Mouse (Mus musculus): ENCODE measurements around the gene Stard3. TPM values are rescaled to one million over a fixed set of nuclear protein-coding genes. Genes with fewer than 3 reads are reported as not detected.
A peak's percentile ranks its signal among the peaks of the same experiment; 100 is the strongest.

The Stard3 gene
- polyA plus RNA-seq, 1 experiment = 131 TPM

DNA sequence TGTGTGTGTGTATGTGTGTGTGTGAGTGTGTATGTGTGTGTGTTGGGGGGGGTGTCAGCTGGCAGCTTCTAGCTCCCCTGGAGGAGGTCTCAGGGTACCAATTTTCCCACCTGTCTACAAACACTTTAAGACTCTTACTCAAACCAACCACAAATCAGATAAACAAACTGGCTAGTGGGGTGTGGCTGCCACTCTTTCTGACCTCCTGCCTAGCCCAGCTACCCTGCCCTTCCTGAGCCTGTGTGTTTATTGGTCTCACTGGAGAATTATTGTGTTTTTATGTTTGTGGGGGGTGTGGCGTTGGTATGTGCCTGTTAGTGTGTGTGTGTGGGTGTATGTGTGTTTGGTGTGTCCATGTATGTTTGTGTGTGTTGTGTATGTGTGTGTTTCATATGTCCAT is 58.9 kb downstream of the Stard3 start:
- DNase-seq = no peak
- peaks cover 16% of the 10 kb centered on the region for H3K4me1 ChIP-seq (ENCODE audit: control insufficient read depth, insufficient read depth, low read length)
- WGBS = 43% methylated on average over 1 of the region's 1 CpGs
- TF ChIP-seq POLR2A (IDR thresholded peaks at IDR 0.05; ENCODE audit: borderline replicate concordance, extremely low read depth, low read depth, low read length) (no peak), CTCF (IDR thresholded peaks at IDR 0.05; ENCODE audit: insufficient read depth, low read length) (no peak)
- H3K4me3 ChIP-seq (replicated peaks; ENCODE audit: extremely low read depth, low read depth, low read length) = no peak overlapping the region

DNA sequence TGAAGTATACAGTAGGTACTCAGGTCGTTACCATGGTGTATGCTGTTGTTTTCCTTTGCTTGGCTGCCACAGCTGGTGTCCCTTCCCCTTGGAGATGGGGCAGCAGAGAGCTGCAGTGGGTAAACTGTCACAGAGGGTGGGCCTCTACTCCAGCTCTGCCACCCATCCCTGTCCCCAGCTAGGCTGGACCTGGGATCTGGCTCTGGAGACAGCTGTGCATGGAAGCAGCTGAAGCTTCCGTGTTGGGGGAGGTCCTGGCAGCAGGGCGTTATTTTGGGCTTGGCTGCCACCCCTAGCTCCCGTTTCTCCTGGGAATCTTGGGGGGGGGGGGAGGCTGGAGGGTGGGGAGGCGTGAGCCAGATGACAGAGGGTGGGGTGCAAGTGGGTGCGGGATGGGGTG is 60.1 kb downstream of the Stard3 start:
- Histone ChIP-seq H3K4me3 (replicated peaks; ENCODE audit: extremely low read depth, low read depth, low read length) (no peak overlapping the region), H3K4me1 (ENCODE audit: control insufficient read depth, insufficient read depth, low read length) (peaks cover 16% of the 10 kb centered on the region)
- TF ChIP-seq CTCF (IDR thresholded peaks at IDR 0.05; ENCODE audit: insufficient read depth, low read length) = no peak
- no peak for TF ChIP-seq POLR2A (IDR thresholded peaks at IDR 0.05; ENCODE audit: borderline replicate concordance, extremely low read depth, low read depth, low read length)
- WGBS = 55% methylated on average over 6 of the region's 6 CpGs
- DNase-seq = no peak

DNA sequence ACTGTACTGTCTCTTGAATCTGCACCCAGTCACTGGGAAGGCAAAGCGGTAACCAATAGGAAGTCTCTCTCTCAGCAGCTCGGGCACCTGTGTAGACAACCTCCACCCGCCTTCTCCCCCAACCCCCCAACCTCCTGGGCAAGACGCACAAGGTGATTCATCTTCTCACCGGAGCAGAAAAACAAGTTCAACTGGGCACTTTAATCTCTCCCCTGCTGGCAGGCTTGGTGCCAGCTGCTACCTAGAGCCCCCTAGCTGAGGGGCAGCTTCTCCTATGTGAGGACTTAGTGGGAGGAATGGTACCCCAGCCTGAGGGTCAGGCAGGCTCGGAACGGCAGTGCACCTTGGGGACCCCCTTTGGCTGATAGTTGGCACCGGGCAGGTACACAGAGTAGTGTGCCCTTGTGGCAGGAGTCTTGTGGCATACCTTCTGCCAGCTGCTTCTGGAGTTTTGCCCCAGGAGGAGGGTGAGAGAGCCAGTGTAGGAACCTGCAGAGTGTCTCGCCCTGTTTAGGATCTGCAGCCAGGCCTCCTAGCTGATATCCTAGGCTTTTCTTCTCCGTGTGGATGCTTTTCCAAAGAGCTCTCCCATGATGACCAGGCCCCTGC is 60.9 kb downstream of the Stard3 start:
- H3K4me1 ChIP-seq (ENCODE audit: control insufficient read depth, insufficient read depth, low read length) = peaks cover 11% of the 10 kb centered on the region
- 64% methylated on average over 10 of the region's 10 CpGs for WGBS
- no peak overlapping the region for H3K4me3 ChIP-seq (replicated peaks; ENCODE audit: extremely low read depth, low read depth, low read length)
- TF ChIP-seq POLR2A (IDR thresholded peaks at IDR 0.05; ENCODE audit: borderline replicate concordance, extremely low read depth, low read depth, low read length) (no peak), CTCF (IDR thresholded peaks at IDR 0.05; ENCODE audit: insufficient read depth, low read length) (no peak)
- peak; percentile 53 for DNase-seq

DNA sequence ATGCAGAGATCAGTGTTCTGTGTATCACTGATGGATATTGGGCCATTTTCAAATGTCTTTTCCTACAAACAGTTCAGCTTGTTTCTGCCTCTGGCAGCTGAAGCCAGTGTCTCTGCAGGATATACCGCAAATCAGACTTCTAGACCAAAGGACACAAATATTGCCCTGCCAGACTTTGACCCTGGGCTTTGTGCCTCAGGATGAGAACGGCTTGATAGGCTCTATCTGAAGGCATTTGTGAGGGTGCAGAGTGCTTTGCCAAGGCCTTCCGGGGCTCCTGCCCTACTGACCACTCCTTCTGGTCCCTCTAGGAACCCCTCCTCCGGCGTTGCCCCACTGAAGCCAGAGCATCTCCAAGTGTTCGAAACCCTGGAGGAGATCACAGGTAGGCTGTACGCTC is 68.4 kb downstream of the Stard3 start:
- no peaks in the 10 kb centered on the region for H3K4me1 ChIP-seq (ENCODE audit: control insufficient read depth, insufficient read depth, low read length)
- TF ChIP-seq CTCF (IDR thresholded peaks at IDR 0.05; ENCODE audit: insufficient read depth, low read length) = no peak
- no peak for TF ChIP-seq POLR2A (IDR thresholded peaks at IDR 0.05; ENCODE audit: borderline replicate concordance, extremely low read depth, low read depth, low read length)
- DNase-seq = no peak
- WGBS = 92% methylated on average over 7 of the region's 7 CpGs
- no peak overlapping the region for H3K4me3 ChIP-seq (replicated peaks; ENCODE audit: extremely low read depth, low read depth, low read length)

GRCm38 (mm10) chr11:98428436-98428835 is 70.3 kb downstream of the Stard3 start:
- DNase-seq = no peak
- no peak overlapping the region for H3K4me3 ChIP-seq (replicated peaks; ENCODE audit: extremely low read depth, low read depth, low read length)
- TF ChIP-seq POLR2A (IDR thresholded peaks at IDR 0.05; ENCODE audit: borderline replicate concordance, extremely low read depth, low read depth, low read length) (no peak), CTCF (IDR thresholded peaks at IDR 0.05; ENCODE audit: insufficient read depth, low read length) (no peak)
- 67% methylated on average over 5 of the region's 5 CpGs for WGBS
- H3K4me1 ChIP-seq (ENCODE audit: control insufficient read depth, insufficient read depth, low read length) = no peaks in the 10 kb centered on the region

Other genes with a start within 250 kb of the Stard3 start
- 16.8 and 20.3 TPM in 2 replicates for gene Fbxl20, start 208.0 kb upstream of the Stard3 start, polyA plus RNA-seq (2012; rRNA removed)
- gene Med1, start 165.1 kb upstream of the Stard3 start, polyA plus RNA-seq (2012; rRNA removed) = 9.0 and 13.7 TPM in 2 replicates
- 12.3 and 13.9 TPM in 2 replicates for gene Cdk12, start 155.3 kb upstream of the Stard3 start, polyA plus RNA-seq (2012; rRNA removed)
- not detected in 2 replicates for gene Neurod2, start 28.7 kb upstream of the Stard3 start, polyA plus RNA-seq (2012; rRNA removed)
- gene Ppp1r1b, start 10.0 kb upstream of the Stard3 start, polyA plus RNA-seq (2012; rRNA removed) = 20.0 and 22.1 TPM in 2 replicates
- 73.7 and 136 TPM in 2 replicates for gene Tcap, start 25.4 kb downstream of the Stard3 start, polyA plus RNA-seq (2012; rRNA removed)
- gene Pnmt, start 28.1 kb downstream of the Stard3 start, polyA plus RNA-seq (2012; rRNA removed) = 2.0 and 3.5 TPM in 2 replicates
- gene Pgap3, start 42.1 kb downstream of the Stard3 start, polyA plus RNA-seq (2012; rRNA removed) = 26.6 and 28.1 TPM in 2 replicates
- 31.7 and 33.8 TPM in 2 replicates for gene Erbb2, start 54.1 kb downstream of the Stard3 start, polyA plus RNA-seq (2012; rRNA removed)
- 44.8 and 58.0 TPM in 2 replicates for gene Mien1, start 80.6 kb downstream of the Stard3 start, polyA plus RNA-seq (2012; rRNA removed)
- 48.0 and 48.9 TPM in 2 replicates for gene Grb7, start 88.0 kb downstream of the Stard3 start, polyA plus RNA-seq (2012; rRNA removed)
- gene Ikzf3, start 187.7 kb downstream of the Stard3 start, polyA plus RNA-seq (2012; rRNA removed) = 6.4 and 10.1 TPM in 2 replicates
- gene Zpbp2, start 192.7 kb downstream of the Stard3 start, polyA plus RNA-seq (2012; rRNA removed) = 0.34 TPM in 1 of 2 replicates, not detected in the other
- gene Ormdl3, start 229.0 kb downstream of the Stard3 start, polyA plus RNA-seq (2012; rRNA removed) = 55.6 and 56.7 TPM in 2 replicates
- gene Lrrc3c, start 239.9 kb downstream of the Stard3 start, polyA plus RNA-seq (2012; rRNA removed) = not detected in 2 replicates